Mouse (Mus musculus) frontal cortex, postnatal 14 days (tissue): ENCODE data around the gene Ttc30a1.
"Not testable (repeated sequence)": the region's sequence is repeated elsewhere in the genome, so short reads cannot be mapped to it uniquely, and the experiment has no call there.

Source experiments
- DNase-seq, 2 experiments: peaks; one replicate each; pipeline ENCODE4 v3.0.0; 2022; ENCODE audit warnings: low spot score in 2 of 2

The Ttc30a1 gene

GRCm38 (mm10) chr2:75983091-75983490 is 1.3 kb upstream of the Ttc30a1 start:
- DNase-seq, result no peak

GRCm38 (mm10) chr2:75982626-75983025 is 859 bp upstream of the Ttc30a1 start:
- no peak for DNase-seq

- not testable (repeated sequence) for DNase-seq
Observed at GRCm38 (mm10) chr2:75980933-75981439, 781 bp downstream of the Ttc30a1 start.

- DNase-seq, result not testable (repeated sequence)
Observed at GRCm38 (mm10) chr2:75977752-75978368, 3.9 kb downstream of the Ttc30a1 start, which contains the start of gene Ttc30a2. Gene Ttc30a2 (minus strand): TSS chr2:75978170.

- DNase-seq, result not testable (repeated sequence)
Observed at GRCm38 (mm10) chr2:75976070-75976469, 5.7 kb downstream of the Ttc30a1 start.

- no peak for DNase-seq
Observed at GRCm38 (mm10) chr2:75974131-75974530, 7.6 kb downstream of the Ttc30a1 start.

- peak; percentile 56 to 67 for DNase-seq
Observed at GRCm38 (mm10) chr2:75964972-75965371, 16.8 kb downstream of the Ttc30a1 start.

GRCm38 (mm10) chr2:75964512-75964911 is 17.3 kb downstream of the Ttc30a1 start:
- peak in 1 of 2 experiments; percentile 52 for DNase-seq

GRCm38 (mm10) chr2:75964051-75964450 is 17.7 kb downstream of the Ttc30a1 start:
- no peak for DNase-seq

- DNase-seq, result no peak
Observed at GRCm38 (mm10) chr2:75963211-75963840, 18.4 kb downstream of the Ttc30a1 start.

GRCm38 (mm10) chr2:75960366-75961330 is 21.1 kb downstream of the Ttc30a1 start:
- DNase-seq, result no peak

GRCm38 (mm10) chr2:75959850-75960365 is 21.9 kb downstream of the Ttc30a1 start:
- no peak for DNase-seq

GRCm38 (mm10) chr2:75959183-75959849 is 22.5 kb downstream of the Ttc30a1 start:
- DNase-seq, result no peak

- DNase-seq, result no peak
Observed at GRCm38 (mm10) chr2:75955709-75956108, 26.1 kb downstream of the Ttc30a1 start.

- no peak for DNase-seq
Observed at GRCm38 (mm10) chr2:75953320-75953719, 28.4 kb downstream of the Ttc30a1 start.

- no peak for DNase-seq
Observed at GRCm38 (mm10) chr2:75950685-75951084, 31.1 kb downstream of the Ttc30a1 start.

- peak; percentile 56 to 64 for DNase-seq
Observed at GRCm38 (mm10) chr2:75938117-75939063, 43.4 kb downstream of the Ttc30a1 start, which contains the start of gene Ttc30b. Gene Ttc30b (minus strand): TSS chr2:75938585.

GRCm38 (mm10) chr2:75937520-75938116 is 44.1 kb downstream of the Ttc30a1 start:
- DNase-seq, result not testable (repeated sequence)

GRCm38 (mm10) chr2:75936685-75937084 is 45.1 kb downstream of the Ttc30a1 start:
- DNase-seq, result not testable (repeated sequence)
